Mouse (Mus musculus) bone marrow macrophage, adult 2 months (primary cell): ENCODE data around the gene Vti1a. TPM values are rescaled to one million over a fixed set of nuclear protein-coding genes. Genes with fewer than 3 reads are reported as not detected.

Experiments used
- H3K27ac ChIP-seq: 2 replicates; pipeline ENCODE4 v1.5.1; 2012; ENCODE audit warnings: low read depth, low read length; ENCODE audit not compliant: insufficient read depth
- H3K4me1 ChIP-seq: 2 replicates; pipeline ENCODE4 v1.6.1; 2012; ENCODE audit warnings: low read length; ENCODE audit not compliant: control insufficient read depth, insufficient read depth
- H3K4me3 ChIP-seq: 2 replicates; pipeline ENCODE4 v1.5.1; 2012; ENCODE audit warnings: mild to moderate bottlenecking, low read length, moderate library complexity; ENCODE audit not compliant: insufficient read depth
- CTCF ChIP-seq: IDR thresholded peaks from 2 replicates; pipeline ENCODE4 v1.5.1; 2012; ENCODE audit warnings: low read depth, mild to moderate bottlenecking, low read length, moderate library complexity
- POLR2A ChIP-seq: IDR thresholded peaks from 2 replicates; pipeline ENCODE4 v1.6.1; 2012; ENCODE audit warnings: mild to moderate bottlenecking, low read depth, low read length, borderline replicate concordance
- polyA plus RNA-seq: library from polyadenylated mRNA; stranded (reverse); fragments of >200 nt; gene quantifications from 2 replicates; pipeline ENCODE4 v1.2.4, GENCODE M21; 2012; ENCODE audit not compliant: missing spikeins, insufficient read depth, insufficient read length

The Vti1a gene
- polyA plus RNA-seq, 1 experiment, result 31.7 TPM

DNA sequence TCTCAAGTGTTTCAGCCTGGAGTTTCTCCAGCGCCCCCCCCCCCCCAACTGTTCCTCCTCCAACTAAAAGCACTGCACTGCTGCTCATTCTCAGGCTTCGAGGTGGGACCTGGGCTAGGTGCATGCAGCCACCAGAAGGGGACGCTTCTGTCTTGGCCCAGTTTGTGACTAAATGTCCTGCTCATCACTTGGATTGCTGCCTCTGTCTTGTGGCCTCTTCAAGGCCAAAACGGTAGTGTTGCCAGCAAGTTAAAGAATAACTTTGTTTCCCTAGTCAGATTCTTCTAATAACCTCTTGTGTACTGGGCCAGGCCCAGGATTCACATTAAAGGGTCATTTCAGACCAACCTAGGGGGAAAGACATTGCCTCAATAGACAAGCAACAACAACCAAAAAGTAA lies 187.7 kb downstream of the Vti1a start:
- Histone ChIP-seq H3K4me3 (no peak overlapping the region), H3K27ac (no peak overlapping the region), H3K4me1 (no peaks in the 10 kb centered on the region)
- TF ChIP-seq CTCF, result no peak
- no peak for TF ChIP-seq POLR2A

DNA sequence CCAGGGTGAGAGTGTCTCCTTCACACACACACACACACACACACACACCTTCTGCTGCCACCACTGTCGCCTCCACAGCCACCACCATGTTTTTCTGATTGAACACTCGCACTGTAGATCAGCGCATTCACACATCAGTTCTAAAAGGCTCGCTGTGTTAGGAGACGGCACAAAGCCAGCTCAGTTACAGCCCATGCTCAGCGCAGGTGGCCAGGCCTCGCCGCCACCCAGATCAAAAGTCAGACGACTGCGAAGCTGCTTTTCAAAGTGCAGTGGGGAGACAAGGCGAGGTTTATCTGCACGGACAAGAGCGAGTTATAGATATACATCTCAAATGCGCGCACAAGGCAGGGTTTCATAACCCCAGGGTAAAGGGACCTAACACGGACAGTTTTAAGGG lies 191.7 kb downstream of the Vti1a start:
- no peak overlapping the region for H3K4me3 ChIP-seq
- TF ChIP-seq POLR2A (no peak), CTCF (no peak)
- H3K4me1 ChIP-seq, result no peaks in the 10 kb centered on the region
- no peak overlapping the region for H3K27ac ChIP-seq

DNA sequence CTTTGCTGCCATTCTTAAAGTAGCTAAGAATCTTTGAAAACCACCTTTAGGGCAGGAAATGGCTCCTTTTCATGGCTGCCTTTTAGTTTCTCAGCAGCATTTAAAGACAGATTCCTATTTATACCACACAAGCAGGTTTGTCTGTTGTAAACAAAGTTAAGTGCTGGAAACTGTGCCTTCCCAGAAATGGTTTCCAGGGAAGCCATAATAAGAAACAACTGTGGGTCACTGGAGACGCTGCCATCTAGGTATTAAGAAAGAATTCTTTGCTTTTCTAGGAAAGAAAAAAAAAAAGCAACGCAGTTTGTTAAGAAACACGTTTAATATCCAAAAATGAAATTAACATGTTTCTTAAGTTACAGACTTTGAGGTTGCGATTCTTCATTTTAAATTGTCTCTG lies 192.1 kb downstream of the Vti1a start:
- Histone ChIP-seq H3K27ac (no peak overlapping the region), H3K4me1 (no peaks in the 10 kb centered on the region), H3K4me3 (no peak overlapping the region)
- no peak for TF ChIP-seq CTCF
- TF ChIP-seq POLR2A, result no peak

DNA sequence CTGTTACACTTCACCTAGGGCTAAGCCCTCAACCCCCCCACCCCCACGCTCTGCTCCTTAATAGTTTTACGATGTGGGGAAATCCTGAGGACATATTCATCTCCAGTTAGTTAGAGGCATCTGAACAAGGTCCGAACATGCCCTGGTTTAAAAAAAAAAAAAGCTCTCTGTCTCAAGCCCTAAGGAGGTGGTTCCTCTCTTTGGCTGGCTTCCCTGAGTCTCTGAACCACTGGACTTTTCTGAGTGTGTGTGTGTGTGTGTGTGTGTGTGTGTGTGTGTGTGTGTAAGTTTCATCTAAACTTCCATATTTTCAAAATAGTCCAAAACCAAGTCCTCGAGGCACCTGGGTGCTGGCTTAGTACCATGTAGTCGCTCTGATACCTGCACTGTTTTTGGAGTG lies 192.9 kb downstream of the Vti1a start:
- Histone ChIP-seq H3K27ac (no peak overlapping the region), H3K4me3 (no peak overlapping the region), H3K4me1 (no peaks in the 10 kb centered on the region)
- TF ChIP-seq CTCF (no peak), POLR2A (no peak)

DNA sequence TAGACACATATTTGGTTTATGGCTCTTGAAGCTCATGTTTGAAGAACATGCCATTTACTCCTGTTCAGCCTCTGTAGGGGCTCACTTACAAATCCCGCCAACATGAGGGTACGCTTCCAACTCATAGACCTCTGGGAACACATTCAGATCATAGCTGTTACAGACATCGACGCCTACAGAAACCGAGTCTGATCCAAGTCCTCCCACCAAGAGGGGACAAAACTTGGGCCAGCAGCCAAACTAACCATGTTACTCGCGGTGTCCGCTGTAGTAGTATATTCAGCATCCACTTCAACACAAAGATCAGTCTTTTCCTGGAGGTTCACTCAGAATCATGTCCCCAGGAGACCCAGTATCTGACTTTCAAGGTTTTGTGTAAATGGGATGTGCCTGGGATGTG lies 193.5 kb downstream of the Vti1a start:
- H3K4me3 ChIP-seq, result no peak overlapping the region
- no peaks in the 10 kb centered on the region for H3K4me1 ChIP-seq
- no peak for TF ChIP-seq POLR2A
- no peak for TF ChIP-seq CTCF
- no peak overlapping the region for H3K27ac ChIP-seq

DNA sequence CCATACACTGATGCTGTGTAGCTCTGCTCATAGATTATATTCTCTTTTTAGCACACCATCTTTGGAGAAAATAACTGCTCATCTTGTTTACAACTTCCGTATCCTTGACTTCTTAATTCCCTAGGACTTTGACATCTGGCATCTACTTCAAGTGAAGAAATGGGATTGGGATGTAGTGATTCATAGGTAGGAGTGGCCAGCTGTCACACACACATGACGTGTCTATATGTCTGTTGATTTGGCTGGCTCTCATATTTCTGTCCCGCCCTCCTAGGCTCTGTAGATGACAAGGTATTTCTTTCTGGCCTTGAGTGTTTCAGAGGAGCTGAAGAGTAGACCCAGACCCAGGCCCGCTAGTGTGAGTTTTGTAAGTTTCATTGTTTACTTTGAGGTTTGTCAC lies 197.8 kb downstream of the Vti1a start:
- Histone ChIP-seq H3K4me3 (no peak overlapping the region), H3K27ac (no peak overlapping the region), H3K4me1 (no peaks in the 10 kb centered on the region)
- no peak for TF ChIP-seq CTCF
- TF ChIP-seq POLR2A, result no peak

DNA sequence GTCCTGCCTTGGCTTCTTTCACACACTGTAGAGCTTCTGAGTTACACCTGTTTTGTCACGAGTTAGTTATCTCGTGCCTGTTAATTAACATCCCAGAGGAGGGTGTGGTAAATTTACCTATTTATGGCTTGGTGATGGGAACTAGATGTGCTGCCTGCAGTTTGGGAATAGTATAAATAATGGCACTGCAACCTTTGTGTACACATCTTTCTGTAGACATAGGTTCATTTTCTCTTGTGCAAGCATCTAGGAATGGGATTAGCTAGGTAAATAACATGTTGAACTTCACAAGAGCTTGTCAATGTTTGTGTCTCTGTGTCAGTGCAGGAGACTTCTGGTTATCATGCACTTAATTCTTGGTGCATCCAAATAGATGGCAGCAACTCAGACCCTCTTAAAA lies 204.1 kb downstream of the Vti1a start:
- Histone ChIP-seq H3K4me3 (no peak overlapping the region), H3K27ac (no peak overlapping the region), H3K4me1 (no peaks in the 10 kb centered on the region)
- TF ChIP-seq POLR2A (no peak), CTCF (no peak)

DNA sequence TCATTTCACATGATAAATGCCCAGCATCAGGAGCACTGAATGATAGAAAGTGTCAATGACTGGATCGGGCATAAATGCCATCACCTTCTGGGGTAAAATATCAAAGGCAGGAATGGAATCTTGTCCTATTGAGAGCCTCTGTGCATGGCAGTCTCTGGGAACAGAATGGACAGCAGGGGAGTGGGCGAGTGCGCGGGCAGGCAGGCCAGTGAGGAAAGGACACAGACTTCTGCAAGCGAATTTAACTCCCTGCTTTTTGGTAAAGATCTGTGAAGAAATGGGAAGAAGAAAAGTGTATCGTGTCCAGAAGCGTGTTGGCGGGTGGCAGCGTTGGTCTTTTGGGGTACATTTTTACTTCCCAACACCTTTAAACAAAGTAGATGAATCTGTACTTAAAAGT lies 207.2 kb downstream of the Vti1a start:
- TF ChIP-seq POLR2A, result no peak
- no peak for TF ChIP-seq CTCF
- H3K4me3 ChIP-seq, result no peak overlapping the region
- H3K4me1 ChIP-seq, result no peaks in the 10 kb centered on the region
- H3K27ac ChIP-seq, result no peak overlapping the region

DNA sequence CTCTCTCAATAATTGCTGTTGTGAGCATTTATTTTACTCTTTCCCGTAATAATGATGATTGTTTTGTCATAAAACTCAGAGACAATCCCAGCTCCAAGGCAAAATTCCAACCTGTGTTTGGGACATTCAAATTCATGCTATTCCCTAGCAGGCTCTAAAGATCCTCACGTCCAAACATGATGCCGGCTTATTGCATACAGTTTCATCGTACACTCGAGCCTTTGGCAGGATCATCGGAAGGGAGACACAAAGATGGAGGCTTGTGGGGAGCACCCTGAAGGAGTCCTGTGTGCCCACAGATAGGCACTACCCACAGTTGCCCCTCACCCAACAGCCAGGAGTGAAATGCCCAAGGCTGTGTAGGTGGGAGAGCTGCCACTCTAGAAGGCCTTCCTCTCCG lies 208.3 kb downstream of the Vti1a start:
- Histone ChIP-seq H3K27ac (no peak overlapping the region), H3K4me3 (no peak overlapping the region), H3K4me1 (peaks cover 1% of the 10 kb centered on the region; the same call in 1 of the 2 replicates)
- no peak for TF ChIP-seq CTCF
- TF ChIP-seq POLR2A, result no peak

DNA sequence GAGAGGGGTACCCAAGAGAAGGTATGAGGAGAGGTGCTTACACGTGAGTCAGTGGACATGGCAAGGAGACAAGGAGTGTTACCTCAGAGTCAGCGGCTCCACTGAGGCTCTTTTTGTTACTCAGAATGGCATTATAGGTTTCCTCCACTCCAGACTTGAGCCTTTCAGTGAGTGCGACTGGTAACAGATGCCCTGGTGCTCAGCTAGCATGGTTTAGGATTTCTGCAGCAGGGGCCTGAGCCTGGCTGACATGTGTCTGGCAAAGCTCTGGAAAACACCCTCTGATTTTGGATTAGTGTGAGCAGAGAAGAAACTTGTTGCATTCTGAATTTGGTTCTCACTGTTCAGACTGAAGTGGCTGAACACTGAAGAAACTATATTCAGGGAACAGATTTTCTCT lies 209.0 kb downstream of the Vti1a start:
- TF ChIP-seq POLR2A (no peak), CTCF (no peak)
- Histone ChIP-seq H3K4me3 (no peak overlapping the region), H3K4me1 (peaks cover 4% of the 10 kb centered on the region; the same call in 1 of the 2 replicates), H3K27ac (no peak overlapping the region)

DNA sequence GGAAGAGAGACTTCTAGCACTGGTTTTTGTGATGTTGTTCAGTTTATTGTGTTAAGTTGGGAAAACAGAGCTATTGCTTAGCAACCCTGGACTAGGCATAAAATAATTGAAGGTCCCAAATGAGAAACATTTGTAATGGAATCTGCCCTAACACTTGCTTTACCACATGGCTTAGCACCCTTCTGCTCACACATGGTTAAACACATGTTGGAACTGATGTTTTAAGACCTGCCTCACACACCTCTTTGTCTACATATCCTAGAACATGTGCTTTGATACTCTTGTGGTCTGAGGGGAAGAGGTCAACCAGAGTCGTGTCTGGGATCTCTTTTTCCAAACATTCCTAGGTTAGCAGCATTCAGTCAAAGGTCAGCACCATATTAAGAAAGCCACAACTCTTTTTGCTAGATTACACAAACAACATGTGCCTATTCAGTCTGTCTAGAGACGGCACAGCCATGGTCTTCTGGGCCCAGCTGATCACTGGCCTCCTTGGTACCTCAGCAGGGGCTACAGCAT lies 210.7 kb downstream of the Vti1a start:
- Histone ChIP-seq H3K27ac (no peak overlapping the region), H3K4me1 (peaks cover 6% of the 10 kb centered on the region; the same call in 1 of the 2 replicates), H3K4me3 (no peak overlapping the region)
- TF ChIP-seq CTCF, result no peak
- no peak for TF ChIP-seq POLR2A
